Mouse (Mus musculus) embryo, embryonic 11 days (tissue): ENCODE measurements at regions not wholly inside any gene's neighbourhood (a gene's known extent, or its start where the extent isn't known, plus 50 kb on each side); places are given as distances from the start of the nearest gene placed in this dataset.
"Not testable (repeated sequence)": the region's sequence is repeated elsewhere in the genome, so short reads cannot be mapped to it uniquely, and the experiment has no call there.

Source experiments
- DNase-seq: peaks from one replicate; pipeline ENCODE4 v3.0.0-alpha.2; 2015

DNA sequence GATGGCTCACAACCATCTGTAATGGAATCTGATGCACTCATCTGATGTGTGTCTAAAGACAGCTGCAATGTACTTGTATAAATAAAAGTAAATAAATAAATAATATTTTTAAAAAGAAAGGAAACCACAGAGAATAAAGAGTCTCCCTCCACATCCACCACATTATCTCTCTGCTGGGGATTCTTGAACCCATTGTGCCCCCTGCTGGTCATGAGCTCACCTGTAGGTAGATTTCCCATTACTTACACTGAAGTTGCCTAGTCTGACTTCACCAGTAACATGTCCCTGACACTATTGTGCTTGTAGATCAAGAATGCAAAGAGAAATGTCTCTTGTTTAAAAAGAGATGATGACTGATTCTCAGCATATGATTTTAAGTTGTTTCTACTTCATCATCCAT is 726.9 kb upstream of the Zfp386 start:
- DNase-seq, result not testable (repeated sequence)

DNA sequence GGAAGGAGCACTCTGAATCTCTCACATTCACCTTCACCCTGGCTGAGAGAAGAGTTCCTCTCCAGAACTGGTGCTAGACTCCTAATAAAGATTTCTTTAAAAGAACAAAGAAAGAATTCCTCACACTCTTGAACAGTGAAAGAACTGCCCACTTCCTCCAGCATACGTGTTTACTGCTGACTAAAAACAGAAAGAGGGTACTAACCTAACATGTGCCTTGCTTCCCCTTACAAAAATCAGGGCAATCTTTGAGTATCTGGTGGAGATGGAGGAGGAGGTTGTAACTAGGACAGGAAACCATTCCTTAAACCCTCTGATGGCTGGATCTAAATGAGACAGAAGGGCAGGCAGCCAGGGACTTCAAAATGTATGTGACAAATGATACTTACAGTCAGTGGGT is 719.1 kb upstream of the Zfp386 start:
- DNase-seq, result no peak

DNA sequence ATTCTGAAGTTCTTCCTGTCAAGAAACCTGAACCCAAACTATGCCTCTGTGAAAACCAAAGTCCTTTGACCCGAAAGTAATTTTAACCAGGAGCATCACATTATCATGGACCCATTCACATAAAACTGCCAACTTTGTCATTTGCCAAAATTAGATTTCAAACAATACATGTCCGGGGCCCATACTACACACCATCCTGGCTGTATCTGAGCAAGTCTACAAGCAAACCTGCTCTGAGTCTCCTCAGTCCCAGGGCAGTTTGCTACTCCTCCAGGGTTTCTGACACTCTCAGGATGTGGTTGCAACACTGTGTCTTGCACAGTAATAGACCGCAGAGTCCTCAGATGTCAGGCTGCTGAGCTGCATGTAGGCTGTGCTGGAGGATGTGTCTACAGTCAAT is 712.8 kb upstream of the Zfp386 start:
- not testable (repeated sequence) for DNase-seq

DNA sequence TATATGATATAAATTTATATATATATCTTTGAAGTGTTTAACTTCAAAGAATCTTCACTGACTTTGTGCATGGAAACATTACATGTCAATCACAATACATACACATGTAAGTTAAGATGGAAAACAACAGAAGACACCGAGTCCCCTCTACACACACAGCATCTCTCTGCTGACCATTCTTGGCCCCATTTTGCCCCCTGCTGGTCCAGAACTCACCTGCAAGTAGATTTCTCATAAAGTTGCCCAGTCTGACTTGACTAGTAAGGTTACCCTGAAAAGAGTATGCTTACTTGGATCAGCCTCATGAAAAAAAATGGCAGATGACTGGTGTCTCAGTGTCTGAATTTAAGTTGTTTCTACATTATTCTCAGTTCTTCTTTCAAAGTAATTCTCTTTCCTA is 710.9 kb upstream of the Zfp386 start:
- DNase-seq, result no peak

DNA sequence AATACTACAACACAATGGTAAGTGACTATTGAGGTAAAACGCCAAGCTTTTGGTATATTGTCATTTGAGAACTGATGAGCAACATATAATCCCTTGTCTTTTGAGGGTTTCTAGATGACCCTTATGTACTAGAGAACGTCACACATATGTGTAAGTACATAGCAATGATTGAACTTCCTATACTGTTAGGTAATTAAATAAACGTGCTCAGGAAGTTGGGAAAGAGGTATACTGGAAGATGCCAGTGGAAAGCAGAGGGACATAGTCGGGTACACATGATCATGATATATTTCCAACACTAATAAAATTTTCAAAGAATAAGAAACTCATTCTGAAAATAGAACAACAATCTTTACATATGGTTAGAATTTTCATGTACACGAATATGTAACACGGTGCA is 701.4 kb upstream of the Zfp386 start:
- not testable (repeated sequence) for DNase-seq

DNA sequence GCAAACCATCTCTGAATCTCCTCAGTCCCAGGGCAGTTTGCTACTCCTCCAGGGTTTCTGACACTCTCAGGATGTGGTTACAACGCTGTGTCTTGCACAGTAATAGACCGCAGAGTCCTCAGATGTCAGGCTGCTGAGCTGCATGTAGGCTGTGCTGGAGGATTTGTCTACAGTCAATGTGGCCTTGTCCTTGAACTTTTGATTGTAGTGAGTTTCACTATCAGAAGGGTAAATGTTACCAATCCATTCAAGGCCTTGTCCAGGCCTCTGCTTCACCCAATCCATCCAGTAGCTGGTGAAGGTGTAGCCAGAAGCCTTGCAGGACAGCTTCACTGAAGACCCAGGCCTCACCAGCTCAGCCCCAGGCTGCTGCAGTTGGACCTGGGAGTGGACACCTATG is 688.5 kb upstream of the Zfp386 start:
- DNase-seq, result not testable (repeated sequence)

DNA sequence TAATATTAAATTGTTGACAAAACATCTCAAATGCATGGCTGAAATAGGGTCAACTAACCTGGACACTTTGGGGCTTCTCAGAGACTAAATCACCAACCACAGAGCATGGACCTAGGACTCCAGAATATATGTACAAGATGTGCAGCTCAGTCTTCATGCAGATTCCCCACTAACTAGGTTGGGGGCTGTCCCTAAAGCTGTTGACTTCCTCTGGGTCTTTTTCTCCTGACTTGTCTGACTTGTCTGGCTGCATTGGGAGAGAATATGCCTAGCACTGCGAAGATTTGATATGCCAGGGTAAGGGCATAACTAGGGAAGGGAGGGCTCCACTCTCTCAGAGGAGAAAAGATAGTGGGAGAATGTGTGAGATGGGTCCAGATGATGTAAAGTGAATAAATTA is 681.9 kb upstream of the Zfp386 start:
- not testable (repeated sequence) for DNase-seq

DNA sequence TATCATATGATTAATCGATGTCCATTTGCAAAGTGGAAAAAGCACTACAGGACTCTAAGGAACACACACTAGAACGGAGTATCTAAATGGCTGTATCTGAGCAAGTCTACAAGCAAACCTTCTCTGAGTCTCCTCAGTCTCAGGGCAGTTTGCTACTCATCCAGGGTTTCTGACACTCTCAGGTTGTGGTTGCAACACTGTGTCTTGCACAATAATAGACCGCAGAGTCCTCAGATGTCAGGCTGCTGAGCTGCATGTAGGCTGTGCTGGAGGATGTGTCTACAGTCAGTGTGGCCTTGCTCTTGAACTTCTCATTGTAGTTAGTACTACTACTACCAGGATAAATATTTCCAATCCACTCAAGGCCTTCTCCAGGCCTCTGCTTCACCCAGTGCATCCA is 675.7 kb upstream of the Zfp386 start:
- DNase-seq, result not testable (repeated sequence)

DNA sequence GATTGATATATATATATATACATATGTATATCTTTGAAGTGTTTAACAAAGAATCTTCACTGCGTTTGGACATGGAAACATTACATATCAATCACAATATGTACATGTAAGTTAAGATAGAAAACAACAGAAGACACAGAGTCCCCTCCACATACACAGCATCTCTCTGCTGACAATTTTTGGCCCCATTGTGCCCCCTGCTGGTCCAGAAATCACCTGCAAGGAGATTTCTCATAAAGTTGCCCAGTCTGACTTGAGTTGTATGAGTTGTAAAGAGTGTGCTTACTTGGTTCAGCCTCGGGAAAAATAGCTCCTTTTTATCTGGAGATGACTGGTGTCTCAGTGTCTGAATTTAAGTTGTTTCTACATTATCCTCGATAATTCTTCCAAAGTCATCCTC is 674.5 kb upstream of the Zfp386 start:
- not testable (repeated sequence) for DNase-seq

DNA sequence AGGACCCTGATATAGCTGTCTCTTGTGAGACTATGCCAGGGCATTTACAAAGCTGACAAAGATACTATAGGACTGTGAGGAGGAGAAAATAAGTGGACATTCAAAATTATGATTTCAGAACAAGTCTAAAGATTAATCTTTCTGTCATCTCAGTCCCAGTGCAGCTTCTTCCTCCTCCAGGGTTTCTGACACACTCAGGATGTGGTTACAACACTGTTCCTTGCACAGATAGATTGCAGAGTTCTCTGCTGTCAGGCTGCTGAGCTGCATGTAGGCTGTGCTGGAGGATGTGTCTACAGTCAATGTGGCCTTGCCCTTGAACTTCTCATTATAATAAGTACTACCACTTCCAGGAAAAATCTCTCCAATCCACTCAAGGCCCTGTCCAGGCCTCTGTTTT is 661.0 kb upstream of the Zfp386 start:
- not testable (repeated sequence) for DNase-seq

DNA sequence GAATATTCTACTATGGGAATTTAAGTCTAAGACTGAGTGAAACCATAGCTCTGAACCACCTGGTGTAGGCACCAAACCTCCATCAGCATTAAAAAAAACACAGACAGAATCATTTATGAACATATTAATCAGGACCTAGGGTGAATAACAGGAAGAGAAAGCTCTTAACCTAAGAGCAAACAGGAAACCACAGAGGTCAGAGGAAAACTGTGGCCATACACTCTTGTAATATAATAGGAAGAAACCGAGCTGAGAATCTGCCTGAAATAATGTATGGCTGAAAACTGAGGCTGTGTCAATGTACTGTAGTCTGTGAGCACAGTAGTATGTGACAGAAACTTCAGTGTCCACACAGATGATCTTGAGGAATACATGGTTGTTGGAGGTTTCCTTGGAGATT is 643.4 kb upstream of the Zfp386 start:
- DNase-seq, result no peak

DNA sequence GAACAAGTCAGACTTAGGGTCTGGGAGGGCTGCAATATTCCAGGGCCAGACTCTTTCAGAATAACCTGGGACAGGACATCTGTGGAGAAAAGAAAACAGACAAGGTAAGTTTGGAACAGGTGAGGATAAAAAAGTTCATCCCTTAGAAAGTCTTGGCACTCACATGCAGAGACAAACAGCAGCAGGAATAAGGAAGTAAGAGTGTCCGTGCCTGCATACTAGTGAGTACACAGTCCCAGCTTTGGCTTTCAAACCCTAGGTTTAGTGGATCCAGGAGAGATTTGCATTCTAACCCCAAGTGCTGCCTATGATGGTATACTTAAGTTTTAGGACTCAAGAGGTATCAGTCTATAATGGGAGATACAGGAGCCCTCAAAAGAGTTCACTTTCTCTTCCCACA is 642.9 kb upstream of the Zfp386 start:
- no peak for DNase-seq

DNA sequence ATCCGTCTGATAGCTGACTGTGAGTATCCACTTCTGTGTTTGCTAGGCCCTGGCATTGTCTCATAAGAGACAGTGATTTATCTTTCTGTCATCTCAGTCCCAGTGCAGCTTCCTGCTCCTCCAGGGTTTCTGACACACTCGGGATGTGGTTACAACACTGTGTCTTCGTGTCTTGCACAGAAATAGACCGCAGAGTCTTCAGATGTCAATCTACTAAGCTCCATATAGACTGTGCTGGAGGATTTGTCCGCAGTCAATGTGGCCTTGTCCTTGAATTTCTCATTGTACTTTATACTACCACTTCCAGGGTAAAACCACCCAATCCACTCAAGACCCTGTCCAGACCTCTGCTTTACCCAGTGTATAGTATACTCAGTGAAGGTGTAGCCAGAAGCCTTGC is 601.3 kb upstream of the Zfp386 start:
- not testable (repeated sequence) for DNase-seq

DNA sequence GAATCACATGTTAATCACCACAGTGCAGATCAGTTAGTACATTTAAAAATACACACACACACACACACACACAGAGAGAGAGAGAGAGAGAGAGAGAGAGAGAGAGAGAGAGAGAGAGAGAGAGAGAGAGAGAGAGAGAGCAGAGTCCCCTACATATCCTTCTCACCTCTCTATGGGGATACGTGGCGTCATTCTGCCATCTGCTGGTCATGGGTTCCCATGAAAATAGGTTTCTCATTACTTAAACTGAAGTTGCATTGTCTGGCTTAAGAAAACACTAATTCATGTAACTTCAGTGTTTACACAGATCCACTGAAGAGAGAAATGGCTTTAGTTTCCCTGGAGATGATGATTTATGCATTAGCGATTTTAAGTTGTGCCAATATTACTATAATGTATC is 594.9 kb upstream of the Zfp386 start:
- DNase-seq, result not testable (repeated sequence)

DNA sequence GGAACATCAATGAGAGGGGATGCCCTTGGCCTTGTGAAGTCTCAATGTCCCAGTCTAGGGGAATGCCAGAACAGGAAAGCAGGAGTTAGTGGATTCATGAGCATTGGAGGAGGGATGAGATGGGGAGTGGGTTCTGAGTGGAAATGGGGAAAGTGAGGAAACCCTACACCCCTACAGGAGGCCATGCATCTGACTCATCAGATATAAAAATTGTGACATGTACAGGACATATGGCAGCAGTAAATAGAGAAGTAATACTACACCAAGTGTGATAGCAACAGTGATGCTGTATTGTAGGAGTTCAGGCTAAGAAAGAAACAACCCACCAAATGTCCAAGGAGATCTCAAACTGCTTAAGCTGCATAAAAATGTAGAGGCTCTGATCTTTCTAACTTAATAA is 582.7 kb upstream of the Zfp386 start:
- DNase-seq, result not testable (repeated sequence)

DNA sequence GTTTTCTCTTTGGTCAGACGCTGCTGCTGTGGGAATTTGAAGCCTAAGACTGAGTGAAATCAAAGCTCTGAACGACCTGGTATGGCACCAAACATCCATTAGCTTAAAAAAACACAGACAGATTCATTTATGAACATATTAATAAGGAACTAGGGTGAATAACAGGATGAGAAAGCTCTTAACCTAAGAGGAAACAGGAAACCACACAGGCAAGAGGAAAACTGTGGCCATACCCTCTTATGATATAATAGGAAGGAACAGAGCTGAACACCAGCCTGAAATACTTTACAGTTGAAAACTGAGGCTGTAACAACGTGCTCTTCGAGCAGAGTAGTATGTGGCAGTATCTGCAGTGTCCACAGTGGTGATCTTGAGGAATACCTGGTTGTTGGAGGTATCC is 579.5 kb upstream of the Zfp386 start:
- not testable (repeated sequence) for DNase-seq

DNA sequence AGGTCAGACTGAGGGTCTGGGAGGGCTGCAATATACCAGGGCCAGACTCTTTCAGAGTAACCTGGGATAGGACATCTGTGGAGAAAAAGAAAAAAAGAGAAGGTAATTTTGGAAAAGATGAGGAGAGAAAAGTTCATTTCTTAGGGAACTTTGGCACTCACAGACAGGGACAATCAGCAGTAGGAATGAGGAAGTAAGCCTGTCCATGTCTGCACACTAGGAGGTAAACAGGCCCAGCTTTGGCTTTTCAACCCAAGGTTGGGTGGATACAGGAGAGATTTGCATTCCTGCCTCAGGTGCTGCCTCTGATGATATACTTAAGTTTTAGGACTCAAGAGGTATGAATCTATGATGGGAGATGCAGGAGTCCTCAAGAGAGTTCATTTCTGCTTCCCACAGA is 579.0 kb upstream of the Zfp386 start:
- DNase-seq, result not testable (repeated sequence)

DNA sequence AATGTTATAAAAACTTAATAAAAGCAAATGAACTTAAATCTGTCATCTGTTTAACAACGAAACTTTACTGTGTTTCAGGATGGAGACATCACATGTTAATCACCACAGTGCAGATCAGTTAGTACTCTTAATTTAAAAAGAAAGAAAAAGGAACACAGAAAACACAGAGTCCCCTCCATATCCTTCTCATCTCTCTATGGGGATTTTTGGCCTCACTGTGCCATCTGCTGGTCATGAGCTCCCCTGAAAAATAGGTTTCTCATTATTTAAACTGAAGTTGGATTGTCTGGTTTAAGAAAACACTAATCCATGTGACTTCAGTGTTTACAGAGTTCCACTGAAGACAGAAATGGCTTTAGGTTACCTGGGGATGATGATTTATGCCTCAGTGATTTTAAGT is 548.7 kb upstream of the Zfp386 start:
- DNase-seq, result no peak

DNA sequence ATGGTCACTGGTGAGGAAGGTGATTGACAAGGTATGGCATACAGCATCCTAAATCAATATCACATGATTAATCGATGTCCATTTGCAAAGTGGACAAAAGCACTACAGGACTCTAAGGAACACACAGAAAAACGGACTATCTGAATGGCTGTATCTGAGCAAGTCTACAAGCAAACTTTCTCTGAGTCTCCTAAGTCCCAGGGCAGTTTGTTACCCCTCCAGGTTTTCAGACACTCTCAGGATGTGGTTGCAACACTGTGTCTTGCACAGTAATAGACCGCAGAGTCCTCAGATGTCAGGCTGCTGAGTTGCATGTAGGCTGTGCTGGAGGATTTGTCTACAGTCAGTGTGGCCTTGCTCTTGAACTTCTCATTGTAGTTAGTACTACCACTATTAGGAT is 540.2 kb upstream of the Zfp386 start:
- not testable (repeated sequence) for DNase-seq

DNA sequence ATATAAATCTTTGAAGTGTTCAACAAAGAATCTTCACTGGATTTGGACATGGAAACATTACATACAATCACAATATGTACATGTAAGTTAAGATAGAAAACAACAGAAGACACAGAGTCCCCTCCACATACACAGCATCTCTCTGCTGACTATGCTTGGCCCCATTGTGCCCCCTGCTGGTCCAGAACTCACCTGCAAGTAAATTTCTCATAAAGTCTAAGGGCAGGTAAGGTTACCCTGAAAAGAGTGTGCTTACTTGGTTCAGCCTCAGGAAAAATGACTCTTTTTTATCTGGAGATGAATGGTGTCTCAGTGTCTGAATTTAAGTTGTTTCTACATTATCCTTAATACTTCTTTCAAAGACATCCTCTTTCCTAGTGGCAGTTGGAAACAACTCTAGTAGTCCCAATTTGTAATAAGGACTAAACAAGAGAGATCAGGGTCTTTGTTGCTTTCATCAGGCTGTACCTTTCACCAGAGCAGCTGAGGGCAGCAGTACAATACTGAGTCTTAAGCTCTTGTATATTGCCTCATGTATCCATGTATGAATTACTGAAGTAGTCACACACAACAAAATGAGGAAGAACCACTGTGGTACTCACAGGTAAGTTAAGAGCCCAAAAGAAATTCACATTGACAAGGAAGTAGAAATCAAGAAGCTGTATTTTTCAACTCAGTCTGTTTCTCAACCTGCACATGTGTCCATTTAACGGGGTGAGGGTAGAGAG is 538.7 kb upstream of the Zfp386 start:
- DNase-seq, result not testable (repeated sequence)

DNA sequence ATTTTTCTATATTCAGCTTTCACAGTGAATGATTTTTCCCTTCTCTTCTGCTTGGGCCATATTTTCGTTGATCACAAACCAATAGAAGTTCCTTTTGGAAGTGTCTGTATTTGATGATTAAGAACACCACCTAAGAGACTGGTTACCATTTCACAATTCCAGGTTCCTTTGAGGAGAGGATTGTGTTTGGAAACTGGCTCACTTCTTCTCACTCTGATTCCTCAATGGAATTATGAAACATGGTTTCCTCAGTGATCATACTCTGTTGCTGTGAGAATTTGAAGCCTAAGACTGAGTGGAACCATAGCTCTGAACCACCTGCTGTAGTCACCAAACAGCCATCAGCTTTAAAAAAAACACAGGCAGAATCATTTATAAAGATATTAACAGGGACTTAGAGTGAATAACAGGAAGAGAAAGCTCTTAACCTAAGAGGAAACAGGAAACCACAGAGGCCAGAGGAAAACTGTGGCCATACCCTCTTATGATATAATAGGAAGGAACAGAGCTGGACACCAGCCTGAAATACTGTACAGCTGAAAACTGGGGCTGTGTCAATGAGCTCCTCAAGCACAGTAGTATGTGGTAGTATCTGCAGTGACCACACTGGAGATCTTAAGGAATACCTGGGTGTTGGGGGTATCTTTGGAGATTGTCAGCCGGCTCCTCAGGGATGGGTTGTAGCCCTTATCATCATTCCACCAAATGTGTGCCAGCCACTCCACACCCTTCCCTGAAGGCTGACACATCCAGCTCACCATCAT is 528.6 kb upstream of the Zfp386 start:
- DNase-seq, result not testable (repeated sequence)

DNA sequence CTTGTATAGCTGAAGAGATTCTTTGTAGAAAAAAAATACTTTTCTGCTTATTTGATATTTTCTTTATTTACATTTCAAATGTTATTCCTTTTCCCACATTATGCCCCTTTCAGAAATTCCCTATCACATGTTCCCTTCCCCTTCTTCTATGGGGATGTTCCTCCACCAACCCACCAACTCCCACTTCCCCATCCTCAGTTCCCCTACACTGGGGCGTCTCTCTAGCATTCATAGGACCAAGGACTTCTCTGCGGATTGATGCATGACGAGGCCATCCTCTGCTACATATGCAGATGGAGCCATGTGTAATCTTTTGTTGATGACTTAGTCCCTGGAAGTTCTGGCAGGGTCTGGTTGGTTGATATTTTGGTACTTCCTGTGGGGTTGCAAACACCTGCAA is 520.5 kb upstream of the Zfp386 start:
- DNase-seq, result no peak

DNA sequence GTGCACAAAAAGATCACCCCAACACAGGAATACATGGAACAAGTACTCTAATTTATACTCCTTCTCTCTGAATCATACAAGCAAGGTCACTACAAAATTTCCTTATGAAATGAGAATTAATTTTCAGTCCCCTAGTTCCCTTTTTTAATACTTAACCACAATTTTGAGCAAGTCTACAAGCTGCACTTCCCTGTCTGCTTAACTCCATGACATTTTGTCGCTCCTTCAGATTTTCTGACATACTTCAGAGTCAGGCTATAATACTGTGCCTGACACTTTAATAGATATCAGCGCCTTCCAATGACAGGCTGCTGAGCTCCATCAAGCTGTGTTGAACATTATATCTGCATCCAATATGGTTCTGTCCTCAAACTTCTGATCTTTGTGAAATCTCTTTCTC is 505.0 kb upstream of the Zfp386 start:
- no peak for DNase-seq

DNA sequence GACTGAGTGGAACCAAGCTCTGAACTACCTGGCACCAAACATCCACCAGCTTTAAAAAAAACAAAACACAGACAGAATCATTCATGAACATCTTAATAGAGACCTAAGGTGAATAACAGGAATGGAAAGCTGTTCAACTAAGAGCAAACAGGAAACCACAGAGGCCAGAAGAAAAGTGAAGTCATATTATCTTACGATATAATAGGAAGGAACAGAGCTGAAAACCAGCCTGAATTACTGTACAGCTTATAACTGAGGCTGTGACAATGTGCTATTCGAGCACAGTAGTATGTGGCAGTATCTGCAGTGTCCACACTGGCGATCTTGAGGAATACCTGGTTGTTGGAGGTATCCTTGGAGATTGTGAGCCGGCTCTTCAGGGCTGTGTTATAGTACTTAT is 480.6 kb upstream of the Zfp386 start:
- DNase-seq, result not testable (repeated sequence)

DNA sequence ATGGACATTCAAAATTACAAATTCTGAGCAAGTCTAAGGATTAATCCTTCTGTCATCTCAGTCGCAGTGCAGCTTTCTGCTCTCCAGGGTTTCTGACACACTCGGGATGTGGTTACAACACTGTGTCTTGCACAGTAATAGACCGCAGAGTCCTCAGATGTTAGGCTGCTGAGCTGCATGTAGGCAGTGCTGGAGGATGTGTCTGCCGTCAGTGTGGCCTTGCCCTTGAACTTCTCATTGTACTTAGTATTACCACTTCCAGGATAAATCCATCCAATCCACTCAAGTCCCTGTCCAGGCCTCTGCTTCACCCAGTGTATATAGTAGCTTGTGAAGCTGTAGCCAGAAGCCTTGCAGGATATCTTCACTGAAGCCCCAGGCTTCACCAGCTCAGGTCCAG is 454.5 kb upstream of the Zfp386 start:
- DNase-seq, result not testable (repeated sequence)
